Mouse (Mus musculus) MEL (cell line): ENCODE measurements at regions not wholly inside any gene's neighbourhood (a gene's known extent, or its start where the extent isn't known, plus 50 kb on each side); places are given as distances from the start of the nearest gene placed in this dataset.

Experiments
- CHD1 ChIP-seq: IDR thresholded peaks from 2 replicates; pipeline ENCODE4 v1.6.1; 2012; ENCODE audit warnings: low read depth, mild to moderate bottlenecking, inconsistent platforms, low read length, improper control_type of control experiment
- CTCF ChIP-seq, 3 experiments: IDR thresholded peaks in 2 of 3; conservative IDR thresholded peaks in 1 of 3; 2 replicates each; pipeline ENCODE4 v1.5.1; 2011 to 2012; ENCODE audit warnings: low read length in 3 of 3, low read depth in 2 of 3, mild to moderate bottlenecking in 2 of 3, improper control_type of control experiment in 1 of 3, inconsistent platforms in 1 of 3, mixed read lengths in 1 of 3, moderate library complexity in 1 of 3; ENCODE audit not compliant: control insufficient read depth in 1 of 3, insufficient read depth in 1 of 3, poor library complexity in 1 of 3, severe bottlenecking in 1 of 3
- EP300 ChIP-seq, 2 experiments: IDR thresholded peaks; 2 replicates each; pipeline ENCODE4 v1.6.1; 2011; ENCODE audit warnings: improper control_type of control experiment in 2 of 2, low read length in 2 of 2, low read depth in 1 of 2, mild to moderate bottlenecking in 1 of 2
- MEF2A ChIP-seq: IDR thresholded peaks from 2 replicates; pipeline ENCODE4 v1.6.1; 2014; ENCODE audit warnings: low read depth, mild to moderate bottlenecking, inconsistent platforms, low read length, improper control_type of control experiment; ENCODE audit not compliant: poor library complexity, insufficient replicate concordance, severe bottlenecking; ENCODE audit errors: extremely low read depth
- TCF12 ChIP-seq: IDR thresholded peaks from 2 replicates; pipeline ENCODE4 v1.6.1; 2014; ENCODE audit warnings: low read depth, mild to moderate bottlenecking, inconsistent platforms, low read length, improper control_type of control experiment, moderate library complexity
- ZC3H11A ChIP-seq: IDR thresholded peaks from 2 replicates; pipeline ENCODE4 v1.6.1; 2012; ENCODE audit warnings: low read depth, mild to moderate bottlenecking, inconsistent platforms, low read length, improper control_type of control experiment
- ZKSCAN1 ChIP-seq: IDR thresholded peaks from 2 replicates; pipeline ENCODE4 v1.6.1; 2012; ENCODE audit warnings: low read depth, mild to moderate bottlenecking, inconsistent platforms, low read length, improper control_type of control experiment, moderate library complexity

DNA sequence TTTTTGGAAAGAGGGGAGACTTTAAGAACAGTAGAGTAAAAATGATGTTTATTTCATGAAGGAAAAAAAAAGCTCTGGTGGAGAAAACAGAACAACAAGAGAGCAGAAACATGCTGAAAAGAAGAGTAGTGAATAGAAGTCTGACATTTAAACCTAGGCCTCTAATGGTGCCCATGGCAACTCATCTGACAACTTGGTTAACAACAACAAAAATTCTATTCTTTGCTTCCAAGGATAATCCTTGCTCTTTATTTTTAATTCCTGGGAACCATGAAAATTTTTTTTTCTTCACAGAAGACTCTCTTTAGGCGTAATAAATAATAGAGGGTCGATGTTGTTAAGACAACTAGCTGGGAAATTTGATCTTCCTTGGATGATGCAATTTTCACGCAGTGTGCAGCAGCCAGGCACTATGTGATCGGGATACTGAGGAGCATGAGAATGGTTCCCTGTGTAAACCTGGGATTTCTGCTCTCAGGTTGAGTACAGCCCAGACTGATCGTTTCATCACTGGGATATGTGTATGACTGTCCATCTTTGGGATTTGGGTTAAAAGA, 120.4 kb upstream of the Ndst3 start:
- TF ChIP-seq ZKSCAN1: no peak
- no peak for TF ChIP-seq ZC3H11A
- no peak for TF ChIP-seq CTCF (IDR thresholded peaks at IDR 0.05 in 2 of 3, conservative IDR thresholded peaks at IDR 0.05 in 1 of 3; ENCODE audit: control insufficient read depth in 1 of 3, insufficient read depth in 1 of 3, low read depth in 2 of 3, low read length in 3 of 3, poor library complexity in 1 of 3, severe bottlenecking in 1 of 3)
- no peak for TF ChIP-seq CHD1
- TF ChIP-seq MEF2A: no peak
- TF ChIP-seq TCF12: no peak
- TF ChIP-seq EP300 (IDR thresholded peaks at IDR 0.05; ENCODE audit: low read depth in 1 of 2, low read length in 2 of 2): no peak
